Mouse (Mus musculus): ENCODE results near the gene Gm17324. TPM values are rescaled to one million over a fixed set of nuclear protein-coding genes. Genes with fewer than 3 reads are reported as not detected.

The Gm17324 gene
- polyA plus RNA-seq, 1 experiment from 2014 or later, result 0.17 TPM

DNA sequence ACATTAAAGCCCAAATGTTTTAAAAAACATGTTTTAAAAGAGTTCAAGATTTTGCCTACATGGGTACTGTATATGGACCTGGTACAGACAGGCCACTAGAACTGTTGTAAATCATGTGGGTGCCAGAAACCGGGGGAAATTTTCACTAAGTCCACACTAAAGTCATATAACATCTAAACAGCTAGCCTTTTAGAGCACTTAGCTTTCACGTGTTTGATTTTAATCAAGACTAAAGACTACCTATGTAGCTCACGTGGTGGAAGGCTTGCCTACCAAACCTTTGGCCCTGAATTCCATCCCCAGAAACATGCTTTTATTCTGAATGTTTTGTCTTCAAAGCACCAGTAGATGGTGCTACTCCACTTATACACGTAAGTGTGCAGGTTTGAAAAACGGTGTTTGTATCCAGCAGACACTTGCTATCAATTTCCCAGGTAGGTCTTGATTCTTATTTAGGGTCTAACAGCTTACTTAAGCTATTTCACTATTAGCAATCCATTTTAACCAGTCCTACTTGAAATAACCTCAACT, 28.5 kb upstream of the Gm17324 start:
- Histone ChIP-seq H3K4me1 (replicated peaks; ENCODE audit: control insufficient read depth, insufficient read depth, low read length) (no peaks in the 10 kb centered on the region), H3K9ac (ENCODE audit: low read depth, low read length) (no peak overlapping the region), H3K9me3 (ENCODE audit: control insufficient read depth) (no peaks in the 10 kb centered on the region), H3K4me2 (replicated peaks; ENCODE audit: low read depth) (no peak overlapping the region), H3K27ac (ENCODE audit: low read depth, low read length) (no peak overlapping the region), H3K27me3 (replicated peaks; ENCODE audit: control insufficient read depth, insufficient read depth, low read length) (no peaks in the 10 kb centered on the region), H3K36me3 (ENCODE audit: control insufficient read depth, insufficient read depth) (peaks cover 33% of the 10 kb centered on the region), H3K4me3 (ENCODE audit: low read depth, low read length) (no peak overlapping the region)
- peak; percentile 4; the same call in 1 of the 2 replicates for ATAC-seq
- peak; percentile 80 for TF ChIP-seq CTCF (IDR thresholded peaks at IDR 0.05; ENCODE audit: low read depth)
- WGBS, result 6% methylated on average over 5 of the region's 5 CpGs

GRCm38 (mm10) chr9:78476531-78477020, 28.0 kb upstream of the Gm17324 start:
- Histone ChIP-seq H3K27ac (ENCODE audit: low read depth, low read length) (no peak overlapping the region), H3K4me1 (replicated peaks; ENCODE audit: control insufficient read depth, insufficient read depth, low read length) (no peaks in the 10 kb centered on the region), H3K27me3 (replicated peaks; ENCODE audit: control insufficient read depth, insufficient read depth, low read length) (no peaks in the 10 kb centered on the region), H3K4me3 (ENCODE audit: low read depth, low read length) (no peak overlapping the region), H3K4me2 (replicated peaks; ENCODE audit: low read depth) (no peak overlapping the region), H3K9ac (ENCODE audit: low read depth, low read length) (no peak overlapping the region), H3K9me3 (ENCODE audit: control insufficient read depth) (no peaks in the 10 kb centered on the region), H3K36me3 (ENCODE audit: control insufficient read depth, insufficient read depth) (peaks cover 36% of the 10 kb centered on the region)
- 30% methylated on average over 1 of the region's 1 CpGs for WGBS
- ATAC-seq, result no peak
- no peak for TF ChIP-seq CTCF (IDR thresholded peaks at IDR 0.05; ENCODE audit: low read depth)

DNA sequence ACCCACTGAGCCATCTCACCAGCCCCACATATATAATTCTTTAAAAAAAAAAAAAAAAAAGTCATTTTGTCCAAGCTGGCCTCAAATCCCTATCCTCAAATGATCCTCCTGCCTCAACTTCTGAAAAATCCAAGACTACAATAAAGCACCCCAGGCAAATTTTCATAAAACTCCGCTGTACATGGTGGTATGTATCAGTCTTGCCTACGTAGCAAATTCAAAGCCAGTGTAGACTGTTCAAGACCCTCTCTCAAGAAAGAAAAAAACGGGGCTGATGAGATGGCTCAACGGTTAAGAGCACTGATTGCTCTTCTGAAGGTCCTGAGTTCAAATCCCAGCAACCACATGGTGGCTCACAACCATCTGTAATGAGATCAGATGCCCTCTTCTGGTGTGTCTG, 27.3 kb upstream of the Gm17324 start:
- no peaks in the 10 kb centered on the region for H3K27me3 ChIP-seq (replicated peaks; ENCODE audit: control insufficient read depth, insufficient read depth, low read length)
- 83% methylated on average over 4 of the region's 4 CpGs for WGBS

DNA sequence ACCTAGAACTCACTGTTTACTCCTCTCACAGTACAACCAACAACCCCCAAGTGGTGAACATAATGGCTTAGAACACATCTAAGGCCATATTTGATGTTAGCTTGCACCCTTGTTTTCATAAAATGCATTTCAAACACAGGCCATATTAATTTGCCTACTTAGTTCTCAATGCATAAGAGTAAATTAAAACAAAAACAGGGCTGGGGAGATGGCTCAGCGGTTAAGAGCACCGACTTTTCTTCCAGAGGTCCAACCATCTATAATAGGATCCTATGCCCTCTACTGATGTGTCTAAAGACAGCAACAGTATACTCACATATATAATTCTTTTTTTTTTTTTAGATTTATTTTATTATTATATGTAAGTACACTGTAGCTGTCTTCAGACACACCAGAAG, 26.8 kb upstream of the Gm17324 start:
- Histone ChIP-seq H3K9me3 (ENCODE audit: control insufficient read depth) (no peaks in the 10 kb centered on the region), H3K4me1 (replicated peaks; ENCODE audit: control insufficient read depth, insufficient read depth, low read length) (no peaks in the 10 kb centered on the region), H3K27ac (ENCODE audit: low read depth, low read length) (no peak overlapping the region), H3K9ac (ENCODE audit: low read depth, low read length) (no peak overlapping the region), H3K27me3 (replicated peaks; ENCODE audit: control insufficient read depth, insufficient read depth, low read length) (no peaks in the 10 kb centered on the region), H3K4me2 (replicated peaks; ENCODE audit: low read depth) (no peak overlapping the region), H3K4me3 (ENCODE audit: low read depth, low read length) (no peak overlapping the region), H3K36me3 (ENCODE audit: control insufficient read depth, insufficient read depth) (peaks cover 45% of the 10 kb centered on the region)
- 91% methylated on average over 2 of the region's 2 CpGs for WGBS
- no peak for TF ChIP-seq CTCF (IDR thresholded peaks at IDR 0.05; ENCODE audit: low read depth)
- ATAC-seq, result no peak

More for the DNA sequence above, 27.3 kb upstream of the Gm17324 start:
- TF ChIP-seq CTCF (IDR thresholded peaks at IDR 0.05; ENCODE audit: low read depth), result no peak
- no peaks in the 10 kb centered on the region for H3K9me3 ChIP-seq (ENCODE audit: control insufficient read depth)
- no peak overlapping the region for H3K27ac ChIP-seq (ENCODE audit: low read depth, low read length)
- H3K4me3 ChIP-seq (ENCODE audit: low read depth, low read length), result no peak overlapping the region
- H3K9ac ChIP-seq (ENCODE audit: low read depth, low read length), result no peak overlapping the region
- peaks cover 41% of the 10 kb centered on the region for H3K36me3 ChIP-seq (ENCODE audit: control insufficient read depth, insufficient read depth)
- no peak overlapping the region for H3K4me2 ChIP-seq (replicated peaks; ENCODE audit: low read depth)
- no peak for ATAC-seq
- no peaks in the 10 kb centered on the region for H3K4me1 ChIP-seq (replicated peaks; ENCODE audit: control insufficient read depth, insufficient read depth, low read length)

DNA sequence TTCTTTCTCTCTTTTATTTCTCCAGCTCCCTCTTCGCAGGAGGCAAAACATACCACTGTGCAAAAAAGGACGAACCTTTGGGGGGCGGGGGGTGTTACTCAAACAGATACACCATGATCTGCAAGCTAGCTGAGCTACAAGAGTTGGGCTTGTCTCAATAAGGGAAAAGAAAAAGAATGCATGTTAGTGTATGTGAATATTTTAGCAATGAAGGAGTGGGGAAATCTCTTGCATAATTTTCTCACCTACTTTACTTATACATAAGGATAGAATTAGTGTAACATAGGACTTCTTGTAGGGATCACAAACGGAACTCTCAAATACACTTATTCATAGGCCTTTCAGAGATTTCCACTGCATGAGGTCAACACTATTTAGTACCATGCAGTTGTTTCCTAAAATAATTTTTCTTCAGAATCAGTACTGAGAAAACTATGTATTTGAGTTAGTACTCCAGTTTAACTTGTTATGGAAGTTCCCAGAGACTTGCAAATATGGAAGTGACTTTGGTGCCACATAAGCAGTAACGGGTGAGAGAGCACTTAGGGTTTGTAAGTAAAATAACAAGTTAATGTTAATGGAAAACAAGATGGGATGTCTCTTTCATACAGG, 26.3 kb upstream of the Gm17324 start:
- peaks cover 44% of the 10 kb centered on the region for H3K36me3 ChIP-seq (ENCODE audit: control insufficient read depth, insufficient read depth)
- no peaks in the 10 kb centered on the region for H3K4me1 ChIP-seq (replicated peaks; ENCODE audit: control insufficient read depth, insufficient read depth, low read length)
- 80% methylated on average over 5 of the region's 5 CpGs for WGBS
- no peaks in the 10 kb centered on the region for H3K27me3 ChIP-seq (replicated peaks; ENCODE audit: control insufficient read depth, insufficient read depth, low read length)
- no peak overlapping the region for H3K4me3 ChIP-seq (ENCODE audit: low read depth, low read length)
- ATAC-seq, result no peak
- H3K9me3 ChIP-seq (ENCODE audit: control insufficient read depth), result no peaks in the 10 kb centered on the region
- H3K9ac ChIP-seq (ENCODE audit: low read depth, low read length), result no peak overlapping the region
- TF ChIP-seq CTCF (IDR thresholded peaks at IDR 0.05; ENCODE audit: low read depth), result no peak
- H3K4me2 ChIP-seq (replicated peaks; ENCODE audit: low read depth), result no peak overlapping the region
- no peak overlapping the region for H3K27ac ChIP-seq (ENCODE audit: low read depth, low read length)

GRCm38 (mm10) chr9:78474270-78474669, 25.7 kb upstream of the Gm17324 start:
- no peak for TF ChIP-seq CTCF (IDR thresholded peaks at IDR 0.05; ENCODE audit: low read depth)
- H3K9ac ChIP-seq (ENCODE audit: low read depth, low read length), result no peak overlapping the region
- H3K4me2 ChIP-seq (replicated peaks; ENCODE audit: low read depth), result no peak overlapping the region
- H3K27me3 ChIP-seq (replicated peaks; ENCODE audit: control insufficient read depth, insufficient read depth, low read length), result no peaks in the 10 kb centered on the region
- ATAC-seq, result no peak
- H3K36me3 ChIP-seq (ENCODE audit: control insufficient read depth, insufficient read depth), result peaks cover 47% of the 10 kb centered on the region
- 77% methylated on average over 2 of the region's 2 CpGs for WGBS
- H3K4me1 ChIP-seq (replicated peaks; ENCODE audit: control insufficient read depth, insufficient read depth, low read length), result no peaks in the 10 kb centered on the region
- H3K9me3 ChIP-seq (ENCODE audit: control insufficient read depth), result no peaks in the 10 kb centered on the region
- H3K4me3 ChIP-seq (ENCODE audit: low read depth, low read length), result no peak overlapping the region
- H3K27ac ChIP-seq (ENCODE audit: low read depth, low read length), result no peak overlapping the region

All from intestine, postnatal 0 days (tissue).